Mouse (Mus musculus) bone marrow, adult 2 months (tissue): ENCODE measurements at regions not wholly inside any gene's neighbourhood (a gene's known extent, or its start where the extent isn't known, plus 50 kb on each side); places are given as distances from the start of the nearest gene placed in this dataset.

ENCODE experiments used
- CTCF ChIP-seq: fragments of 200-500 bp; IDR thresholded peaks from 2 replicates; pipeline ENCODE4 v1.5.1; 2011; ENCODE audit warnings: low read length, control low read depth; ENCODE audit not compliant: control insufficient read depth, insufficient read depth
- POLR2A ChIP-seq: fragments of 200-500 bp; IDR thresholded peaks from 2 replicates; pipeline ENCODE4 v1.6.1; 2011; ENCODE audit warnings: low read depth, mild to moderate bottlenecking, control low read depth, low read length, borderline replicate concordance; ENCODE audit not compliant: control insufficient read depth

DNA sequence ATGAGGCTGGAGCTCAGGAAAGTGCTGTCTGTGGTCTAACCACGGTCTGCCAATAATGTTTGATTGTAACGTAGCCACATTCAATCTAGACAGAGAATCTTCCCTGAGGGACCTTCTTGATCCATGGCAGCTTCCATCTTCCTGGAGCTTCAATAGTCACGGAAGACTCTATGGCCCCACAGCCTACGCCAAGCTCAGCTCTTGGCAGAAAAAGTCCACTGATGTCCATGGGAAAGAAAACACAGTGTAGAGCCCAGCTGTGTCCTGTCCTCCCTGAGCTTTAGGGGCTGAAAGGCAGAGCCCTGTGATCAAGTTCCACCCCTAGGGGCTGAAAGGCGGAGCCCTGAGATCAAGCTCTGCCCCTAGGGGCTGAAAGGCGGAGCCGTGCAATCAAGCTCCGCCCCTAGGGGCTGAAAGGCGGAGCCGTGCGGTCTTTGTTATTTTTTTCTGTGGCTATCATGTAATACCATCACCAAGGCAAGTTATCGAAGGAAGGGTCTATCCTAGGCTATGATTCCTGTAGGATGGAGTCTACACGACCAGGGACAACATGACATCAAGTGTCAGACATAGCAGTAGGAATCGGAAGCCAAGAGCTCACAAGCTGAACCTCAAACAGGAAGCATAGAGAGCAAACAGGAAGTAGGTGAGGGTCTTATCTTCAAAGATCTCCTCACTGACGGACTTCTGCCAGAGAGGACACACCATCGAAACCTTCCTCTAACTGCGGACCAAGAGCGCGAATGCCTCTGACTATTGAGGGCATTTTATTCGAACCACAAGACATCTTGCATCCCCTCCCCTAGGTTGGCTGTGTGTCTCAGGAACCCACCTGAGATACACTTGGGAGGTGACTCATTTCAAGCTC is 81.4 kb downstream of the Gm26897 start:
- TF ChIP-seq CTCF (no peak), POLR2A (no peak)
